Mouse (Mus musculus): Measurements from ENCODE around the gene Prkag2.

Gene Prkag2

DNA sequence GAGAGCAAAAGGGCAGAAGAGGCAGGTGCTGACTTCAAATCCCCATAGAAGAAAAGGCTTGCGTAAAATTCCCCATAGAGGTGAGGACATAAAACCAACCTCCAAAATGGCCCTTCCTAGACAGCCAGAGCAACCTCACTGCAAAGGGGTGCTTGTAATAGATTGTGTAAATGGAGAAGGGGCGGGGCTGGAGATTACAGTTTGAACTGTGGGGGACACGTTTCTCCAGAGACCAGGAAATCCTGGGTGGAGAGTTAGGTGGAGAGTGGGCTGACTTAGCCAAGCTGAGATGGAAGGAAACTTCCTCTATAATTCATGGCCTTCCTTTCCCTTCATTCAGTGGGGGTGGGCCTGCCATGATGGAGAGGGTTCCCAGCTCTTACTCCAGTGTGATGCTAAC lies 107.3 kb downstream of the Prkag2 start:
- DNase-seq = no peak

DNA sequence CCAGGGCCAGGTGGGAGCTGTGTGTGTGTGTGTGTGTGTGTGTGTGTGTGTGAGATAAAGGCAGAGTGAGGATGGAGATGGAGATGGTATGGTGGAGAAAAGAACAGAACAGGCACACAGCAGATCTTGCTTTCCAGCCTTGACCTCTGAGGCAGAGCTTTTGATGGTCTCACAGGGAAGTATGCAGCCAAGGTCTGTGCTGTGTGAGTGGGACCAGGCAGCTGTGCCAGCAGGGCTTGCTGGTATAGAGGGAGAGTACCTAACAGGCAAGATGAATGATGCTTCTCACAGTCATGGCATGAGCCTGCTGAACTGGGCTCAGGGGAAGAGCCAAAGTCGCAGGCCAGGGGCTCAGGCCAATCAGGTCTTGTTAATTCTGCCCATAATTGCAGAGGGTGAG lies 108.9 kb downstream of the Prkag2 start:
- DNase-seq = no peak

DNA sequence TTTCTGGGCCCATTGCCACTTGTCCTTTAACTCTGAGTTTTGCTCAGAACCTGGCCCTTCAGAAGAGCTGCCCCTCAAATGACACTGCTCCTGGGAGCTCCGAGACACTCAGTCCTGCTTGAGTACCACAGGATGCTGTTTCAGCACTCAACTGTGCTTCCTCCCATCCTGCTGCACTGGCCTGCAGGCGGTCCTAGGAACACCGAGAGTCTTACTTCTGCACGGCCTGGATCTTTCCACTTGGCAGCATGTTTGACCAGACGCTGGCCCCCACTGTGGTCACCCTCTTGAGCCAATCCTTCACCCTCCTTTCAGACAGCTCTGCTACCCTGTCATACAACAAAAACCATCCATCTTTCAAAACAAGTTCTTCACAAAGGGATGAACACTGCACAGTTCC lies 110.0 kb downstream of the Prkag2 start:
- DNase-seq = no peak

DNA sequence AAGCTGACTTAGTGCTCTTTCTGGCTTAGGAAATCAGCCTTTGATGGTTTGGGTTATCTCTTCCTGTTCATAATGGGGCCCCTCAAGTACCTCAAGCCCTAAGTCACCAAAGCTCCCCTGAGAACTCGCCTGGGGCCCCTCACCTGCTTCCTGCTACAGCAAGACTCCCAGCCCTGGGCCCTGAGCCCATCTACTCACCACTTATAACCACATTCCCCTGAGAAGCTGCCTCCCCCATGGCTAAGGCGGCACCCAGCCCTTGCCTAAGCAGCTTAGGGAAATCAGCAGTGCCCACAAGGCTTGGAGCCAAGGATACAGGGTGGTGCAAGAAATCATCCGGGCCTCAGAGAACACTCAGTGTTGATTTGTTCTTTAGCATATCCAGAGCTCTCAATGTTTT lies 110.8 kb downstream of the Prkag2 start:
- DNase-seq = no peak

DNA sequence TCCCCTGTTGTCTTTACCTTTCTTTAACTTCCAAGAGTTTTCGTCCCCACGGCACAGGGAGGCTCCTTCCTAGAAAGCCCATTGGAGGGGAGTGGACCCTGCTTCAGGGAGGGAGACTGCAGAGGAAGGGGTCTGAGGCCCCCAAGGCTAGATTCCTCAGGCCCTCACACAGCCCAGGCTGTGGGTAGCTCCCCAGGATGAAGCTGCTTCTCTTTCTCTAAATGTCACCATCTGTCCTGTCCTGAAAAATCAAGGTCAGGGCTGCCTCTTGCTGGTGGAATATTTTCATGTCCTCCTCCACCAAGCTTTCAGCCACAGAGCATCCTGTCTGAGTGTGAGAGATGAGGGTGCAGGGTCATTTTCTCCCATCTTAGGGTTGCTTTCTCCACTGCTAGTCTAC lies 113.5 kb downstream of the Prkag2 start:
- no peak for DNase-seq

DNA sequence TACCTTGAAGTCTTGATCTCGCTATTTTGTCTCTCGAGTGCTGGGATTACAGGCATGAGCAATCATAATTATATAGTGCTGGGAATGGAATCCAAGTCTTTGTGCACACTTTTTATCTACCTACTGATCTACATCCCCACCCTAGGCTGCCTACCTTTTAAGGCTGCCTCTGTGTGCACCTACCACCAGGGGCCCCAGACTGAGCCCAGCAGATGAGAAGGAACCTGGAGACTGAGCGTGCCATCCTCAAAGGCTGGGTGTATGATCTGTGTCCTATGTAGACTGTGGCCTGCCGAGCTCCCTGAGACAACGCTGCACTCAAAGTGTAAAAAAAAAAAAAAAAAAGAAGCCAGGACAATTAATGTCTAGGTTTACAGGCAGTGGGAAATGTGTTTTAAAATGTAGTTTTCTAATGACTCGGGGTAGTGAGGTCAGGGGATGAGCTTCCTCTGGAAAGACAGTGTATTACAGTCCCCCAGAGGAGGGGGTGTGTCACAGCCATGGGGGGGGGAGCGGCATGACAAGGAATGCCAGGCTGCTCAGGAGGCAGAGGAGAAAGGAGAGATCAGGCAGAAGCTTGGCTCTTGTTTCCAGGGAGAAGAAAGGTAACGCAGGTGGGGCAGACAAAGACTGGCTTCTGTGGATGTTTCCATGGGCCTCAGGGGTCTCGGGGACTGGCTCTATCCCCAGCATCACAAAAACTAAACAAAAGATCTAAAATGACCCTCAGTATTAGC lies 114.1 kb downstream of the Prkag2 start:
- no peak for DNase-seq

DNA sequence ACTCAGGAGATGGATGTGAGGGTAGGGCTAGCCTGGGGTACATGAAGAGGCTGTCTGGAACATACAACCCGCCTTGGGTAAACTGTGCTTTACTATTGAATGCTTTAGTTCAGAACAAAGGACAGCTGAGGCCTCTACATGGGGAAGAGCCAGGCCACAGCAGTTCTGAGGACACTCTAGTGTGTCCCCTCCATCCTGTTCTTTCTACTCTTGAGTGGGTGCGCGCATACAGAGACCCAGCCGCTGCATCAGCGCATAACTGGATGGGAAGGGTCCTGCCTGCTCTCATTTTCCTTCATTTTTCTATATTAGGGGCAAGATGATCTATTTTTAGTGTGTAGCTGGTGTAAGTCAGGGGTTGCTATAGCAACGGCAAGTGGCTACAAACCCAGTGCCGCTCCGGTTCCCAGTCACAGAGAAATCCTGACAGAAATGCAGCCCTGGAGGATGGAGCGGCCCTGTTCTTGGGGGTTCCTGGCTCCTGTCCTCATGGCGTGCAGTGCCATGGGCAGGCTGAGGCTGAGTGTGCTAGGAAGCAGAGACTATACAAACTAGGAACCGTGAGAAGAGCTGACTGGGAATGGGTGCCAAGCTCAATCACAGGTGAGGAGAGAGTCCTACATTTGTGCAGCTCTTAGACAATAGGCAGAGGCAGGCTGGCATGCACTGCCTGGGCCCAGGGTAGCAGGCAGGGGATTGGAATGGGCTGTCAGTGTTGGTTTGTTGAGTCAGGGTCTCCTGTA lies 114.8 kb downstream of the Prkag2 start:
- peak; percentile 59 for DNase-seq

DNA sequence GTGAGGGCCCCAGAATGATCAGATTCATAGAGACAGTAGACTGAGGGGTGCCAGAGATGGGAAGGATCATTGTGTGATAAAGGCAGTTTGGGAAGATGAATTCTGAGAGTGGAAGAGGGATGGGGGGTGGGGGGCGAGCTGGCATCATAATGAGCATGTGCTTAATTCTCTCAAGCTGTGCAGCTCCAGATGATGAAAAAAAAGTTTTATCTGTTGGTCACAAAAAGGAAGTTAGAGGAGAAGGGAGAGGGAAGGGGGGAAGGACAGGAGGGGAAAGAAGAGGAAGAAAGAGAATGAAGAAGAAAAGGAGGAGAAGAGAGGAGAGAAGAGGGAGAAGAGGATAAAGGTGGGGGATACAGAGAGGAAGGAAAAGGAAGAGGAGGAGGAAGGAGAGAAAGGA lies 116.3 kb downstream of the Prkag2 start:
- DNase-seq = no peak

DNA sequence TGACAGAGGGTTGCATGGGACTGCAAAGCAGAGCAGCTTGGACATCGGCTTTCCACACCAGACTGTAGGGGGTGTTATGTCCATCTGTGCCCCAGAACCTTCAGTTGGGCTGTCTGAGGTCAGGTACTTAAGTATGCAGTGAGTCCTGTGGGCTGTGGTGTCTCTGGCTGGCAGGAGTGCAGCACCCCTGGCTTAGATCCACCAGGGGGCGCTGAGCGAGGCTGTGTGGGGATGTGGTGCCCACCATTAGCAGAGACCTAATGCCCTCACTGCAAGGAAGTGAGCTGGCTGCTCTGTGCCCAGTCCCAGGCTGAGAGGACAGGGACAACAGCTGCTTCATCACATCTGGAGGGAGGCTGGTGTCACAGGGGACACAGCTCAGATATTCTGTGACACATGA lies 116.9 kb downstream of the Prkag2 start:
- peak; percentile 73 for DNase-seq

DNA sequence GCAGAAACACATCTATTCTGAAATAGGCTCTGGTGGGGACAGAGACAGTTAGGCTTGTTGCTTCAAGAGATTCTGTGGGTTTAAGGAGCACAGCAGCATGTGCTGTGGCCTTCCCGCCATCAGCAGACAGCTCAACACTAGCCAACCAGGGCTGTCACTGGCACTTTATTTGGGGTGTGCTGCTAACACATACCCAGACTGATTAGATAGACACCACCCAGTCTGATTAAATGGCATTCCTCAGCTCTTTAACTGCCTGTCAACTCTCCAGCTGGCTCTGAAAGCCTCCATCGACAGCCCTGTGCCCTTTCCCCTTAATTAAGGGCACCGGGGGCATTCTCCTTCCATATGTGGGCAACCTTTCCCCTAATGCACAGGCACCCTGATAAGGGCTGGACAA lies 118.2 kb downstream of the Prkag2 start:
- DNase-seq = no peak

DNA sequence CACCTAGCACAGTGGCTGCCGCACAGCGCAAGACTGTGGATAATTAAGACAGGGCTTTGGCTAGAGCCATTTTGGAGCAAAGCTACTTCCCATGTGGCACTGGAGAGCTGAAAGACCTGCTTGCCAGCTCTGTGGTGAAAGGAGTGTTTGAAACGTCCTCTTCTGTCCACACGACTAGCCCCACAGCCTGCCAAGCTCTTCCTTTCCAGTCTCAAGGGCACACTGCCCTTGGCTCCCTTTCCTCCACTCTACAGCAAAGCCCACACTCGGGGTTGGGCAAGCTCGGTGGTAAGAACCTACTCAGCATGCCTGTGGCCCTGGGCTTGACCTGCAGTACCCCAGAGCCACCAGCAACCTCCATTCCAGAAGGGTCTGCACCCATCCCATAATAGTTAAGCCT lies 118.7 kb downstream of the Prkag2 start:
- no peak for DNase-seq

DNA sequence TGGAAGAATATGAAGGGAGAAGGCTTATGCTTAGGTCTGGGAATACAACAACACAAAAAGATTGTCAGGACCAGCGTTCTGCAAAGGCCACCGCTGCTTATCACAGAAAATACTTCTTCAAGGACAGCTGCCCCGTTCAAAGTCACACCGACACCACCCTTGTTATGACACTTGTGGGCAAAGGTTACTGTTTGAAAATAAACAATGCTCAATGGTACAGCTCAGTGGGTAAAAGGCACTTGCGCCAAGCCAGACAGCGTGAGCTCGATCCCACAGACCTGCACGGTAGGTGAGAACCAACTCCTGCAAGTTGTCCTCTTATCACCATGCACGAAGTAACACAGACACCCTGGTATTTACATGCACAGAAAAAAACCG lies 120.5 kb downstream of the Prkag2 start:
- no peak for DNase-seq

DNA sequence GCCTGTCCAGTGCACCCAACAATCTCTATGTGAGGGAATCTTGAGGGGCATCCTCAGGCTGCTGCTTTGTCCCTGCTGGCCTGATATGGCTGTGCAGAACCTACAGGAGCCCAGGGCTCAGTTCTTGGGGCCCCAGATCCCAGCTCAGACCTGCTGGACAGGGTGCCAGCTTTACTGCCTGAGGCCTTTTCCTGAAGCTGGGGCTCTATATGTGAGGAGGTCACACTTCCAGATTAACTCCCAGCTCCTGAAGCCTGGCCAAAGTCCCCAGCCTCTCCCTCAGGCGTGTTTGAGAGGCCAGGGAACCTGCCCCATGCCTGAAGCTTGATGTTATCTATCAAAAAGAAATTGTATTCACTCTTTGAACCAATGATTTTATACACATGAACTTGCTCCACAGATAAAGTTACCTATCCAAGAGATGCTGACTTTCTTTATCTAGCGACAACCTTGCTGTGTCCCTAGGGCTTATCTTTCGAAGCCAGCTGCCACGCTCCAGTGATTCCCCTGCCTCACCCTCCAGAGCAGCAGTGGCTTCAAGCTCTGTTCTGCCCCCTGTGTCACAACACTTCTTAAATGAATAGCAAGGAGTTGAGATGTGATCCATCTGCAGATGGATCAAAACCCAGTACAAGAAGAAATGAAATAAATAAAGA lies 121.0 kb downstream of the Prkag2 start:
- DNase-seq = no peak

DNA sequence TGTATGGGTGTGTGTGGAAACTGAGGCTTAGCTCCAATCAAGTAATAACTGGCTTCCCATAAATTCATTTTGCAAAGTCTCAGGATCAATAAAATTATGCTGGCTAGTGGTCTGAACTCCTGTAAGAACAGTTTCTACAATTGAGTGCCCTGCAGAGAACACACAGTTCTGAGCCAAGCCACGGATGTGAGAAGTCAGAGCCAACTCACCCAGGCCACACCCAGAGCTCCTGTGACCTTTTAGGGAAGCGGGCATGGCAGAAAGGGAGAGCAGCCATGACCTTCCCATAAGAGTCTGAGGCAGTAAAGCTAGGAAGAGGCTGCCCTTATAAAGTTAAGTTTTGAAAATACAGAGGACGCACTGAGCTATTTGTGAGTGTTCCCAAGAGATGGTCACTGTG lies 123.5 kb downstream of the Prkag2 start:
- no peak for DNase-seq

DNA sequence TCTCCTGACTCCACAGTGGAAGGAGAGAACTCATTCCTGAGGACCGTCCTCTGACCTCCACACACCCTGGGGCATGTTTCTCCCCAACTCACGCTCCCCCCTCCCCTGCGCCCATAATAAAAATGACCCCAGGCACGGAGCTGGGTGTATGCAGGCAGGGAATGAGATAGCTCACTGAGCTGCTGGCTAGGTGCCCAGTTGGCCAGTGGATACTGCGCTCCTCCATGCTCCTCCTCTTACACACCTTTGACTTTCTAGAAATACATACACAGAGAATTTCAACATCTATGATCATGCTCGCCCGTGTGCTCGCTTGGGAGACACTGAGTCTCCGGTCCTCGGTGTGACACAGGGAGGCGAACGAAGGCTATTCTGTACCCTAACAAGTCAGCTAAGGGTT lies 124.2 kb downstream of the Prkag2 start:
- no peak for DNase-seq

DNA sequence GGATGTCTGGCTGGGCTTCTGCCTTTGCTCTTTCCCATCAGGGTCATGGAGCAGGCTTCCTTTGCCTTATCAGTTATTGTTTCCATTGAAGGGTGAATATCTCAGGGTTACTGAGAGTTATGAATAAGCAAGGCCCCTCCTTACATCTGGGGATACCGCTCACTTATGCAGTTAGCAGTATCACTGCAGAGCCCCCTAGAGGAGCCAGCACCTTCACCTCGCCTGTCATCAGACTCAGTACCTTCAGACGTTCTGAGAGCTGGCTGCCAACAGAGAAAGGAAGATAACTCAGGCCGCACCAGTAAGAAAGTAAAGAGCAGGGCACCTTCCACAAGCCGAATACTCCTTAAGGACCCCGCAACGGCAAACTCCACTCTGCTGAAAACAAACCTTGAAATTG lies 125.3 kb downstream of the Prkag2 start:
- DNase-seq = no peak

DNA sequence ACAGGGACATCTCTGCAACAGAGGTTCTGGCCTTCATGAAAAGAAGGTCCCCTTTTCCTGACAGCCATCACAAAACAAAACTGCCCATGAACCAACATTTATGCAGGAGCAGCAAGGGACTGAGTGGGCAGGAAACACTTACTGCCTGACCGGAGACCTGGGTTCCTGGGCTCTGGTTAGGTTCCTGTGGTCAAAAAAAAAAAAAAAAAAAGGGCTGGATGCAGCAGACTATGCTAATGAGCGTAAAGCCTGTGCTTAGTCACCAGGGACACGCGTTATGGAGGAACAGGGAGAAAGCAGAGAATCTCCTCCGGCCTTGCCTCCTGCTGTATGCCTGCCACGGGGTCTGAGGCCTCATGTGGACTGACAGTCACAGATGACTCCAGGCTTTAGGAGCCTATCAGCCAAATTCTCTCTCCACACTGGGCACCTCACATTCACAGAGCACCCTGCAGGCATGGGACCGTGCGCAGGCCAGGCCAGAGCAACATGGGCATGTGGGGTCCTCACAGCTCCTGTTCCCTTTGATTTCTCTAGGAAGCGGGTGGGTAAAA lies 126.7 kb downstream of the Prkag2 start:
- DNase-seq = no peak

DNA sequence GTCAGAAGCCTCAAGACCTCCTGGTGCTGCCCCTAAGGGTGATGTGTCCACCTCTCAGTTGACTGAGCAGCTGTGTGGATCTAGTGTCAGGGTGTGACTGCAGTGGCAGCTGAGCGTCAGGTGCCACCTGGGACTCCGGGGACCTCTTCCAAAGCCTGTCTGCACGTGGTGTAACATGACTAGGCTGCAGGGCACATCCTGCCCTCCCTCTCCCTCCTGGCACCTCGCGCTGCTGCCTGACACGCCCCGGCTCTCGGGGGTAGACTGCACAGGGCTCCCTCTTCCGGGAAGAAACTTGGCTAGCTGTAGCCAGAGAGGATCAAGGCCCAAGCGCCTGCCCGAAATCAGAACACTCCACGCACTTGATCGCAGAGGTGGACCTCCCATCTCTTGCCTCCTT lies 127.2 kb downstream of the Prkag2 start:
- DNase-seq = no peak

DNA sequence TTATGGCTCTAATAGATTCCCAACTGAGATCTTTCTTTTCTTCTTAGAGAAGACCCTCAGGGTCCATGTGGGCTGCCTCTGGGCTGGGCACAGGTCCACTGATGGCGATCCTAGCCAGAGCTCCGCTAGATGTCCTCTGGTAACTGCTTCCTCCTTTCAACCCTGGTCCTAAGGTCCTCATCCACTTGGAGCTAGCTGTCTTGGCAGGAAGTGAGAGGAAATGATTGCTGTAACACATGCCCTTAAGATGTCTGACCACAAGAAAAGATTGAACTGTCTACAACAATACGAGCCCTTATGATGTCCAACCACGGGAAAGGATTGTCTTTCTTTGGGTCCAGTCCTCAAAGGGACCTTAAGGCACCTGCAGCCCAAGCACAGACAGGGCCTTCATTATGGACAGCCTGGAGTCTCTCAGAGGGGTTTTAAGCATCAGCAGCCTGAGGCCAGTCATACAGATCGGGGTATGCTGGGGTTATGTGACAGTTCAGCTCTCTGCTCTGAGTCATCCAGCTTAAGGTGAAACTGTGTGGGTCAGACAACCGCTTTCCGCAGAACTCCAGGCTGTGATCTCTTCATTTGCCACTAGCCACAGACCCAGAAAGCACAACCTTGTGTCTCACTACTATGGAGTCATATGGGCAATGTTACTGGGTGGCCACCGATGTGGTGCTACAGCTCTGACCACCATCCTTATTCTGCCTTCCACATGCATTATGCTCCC lies 129.7 kb downstream of the Prkag2 start:
- DNase-seq = no peak

DNA sequence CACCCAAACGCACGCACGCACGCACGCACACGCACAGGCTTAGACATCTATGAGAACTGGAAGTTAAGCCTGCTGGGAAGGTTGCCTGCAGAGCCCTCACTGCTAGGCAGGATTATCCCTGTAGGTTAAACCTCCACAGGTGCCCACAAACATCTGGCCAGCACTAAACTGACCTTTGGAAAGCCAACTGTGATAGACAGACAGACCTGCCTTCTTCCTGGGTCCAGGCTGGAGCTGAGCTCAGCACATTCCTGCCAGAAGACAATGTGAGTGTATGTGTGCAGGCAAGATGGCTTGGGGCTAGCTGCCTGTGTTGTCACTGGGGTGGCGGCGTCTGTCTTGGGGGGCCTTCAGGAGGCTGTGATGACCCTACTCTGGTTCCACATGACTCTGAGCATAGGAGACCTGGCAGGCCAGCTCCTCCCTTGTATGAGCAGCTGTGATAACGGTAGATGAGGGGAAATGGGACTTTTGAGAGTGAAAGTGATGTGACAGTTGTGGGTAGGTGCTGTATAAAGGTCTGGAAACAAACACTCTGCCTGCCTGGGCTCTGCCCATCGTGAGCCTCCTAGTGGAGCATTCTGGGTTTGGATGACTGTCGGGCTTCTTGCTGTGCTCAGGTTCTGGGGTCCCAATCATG lies 131.1 kb downstream of the Prkag2 start:
- peak; percentile 35 for DNase-seq

DNA sequence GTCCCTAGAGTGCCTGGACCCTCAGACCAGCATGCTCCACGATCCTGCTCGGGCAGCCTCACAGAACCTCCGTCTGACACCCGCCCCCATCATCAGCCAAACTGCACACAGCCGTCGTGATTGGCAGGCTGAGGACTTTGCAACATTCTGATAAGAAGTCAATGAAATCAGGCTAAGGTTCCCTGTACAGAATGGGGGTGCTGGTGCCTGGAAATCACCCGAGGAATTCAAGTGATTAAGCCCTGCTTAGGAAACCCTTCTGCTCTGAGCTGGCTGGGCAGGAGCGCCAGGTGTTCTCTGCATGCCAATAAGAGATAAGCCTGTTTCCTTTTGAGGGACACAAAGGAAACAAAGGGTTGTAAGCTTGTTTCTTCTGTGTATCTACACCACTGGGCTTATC lies 131.7 kb downstream of the Prkag2 start:
- no peak for DNase-seq

DNA sequence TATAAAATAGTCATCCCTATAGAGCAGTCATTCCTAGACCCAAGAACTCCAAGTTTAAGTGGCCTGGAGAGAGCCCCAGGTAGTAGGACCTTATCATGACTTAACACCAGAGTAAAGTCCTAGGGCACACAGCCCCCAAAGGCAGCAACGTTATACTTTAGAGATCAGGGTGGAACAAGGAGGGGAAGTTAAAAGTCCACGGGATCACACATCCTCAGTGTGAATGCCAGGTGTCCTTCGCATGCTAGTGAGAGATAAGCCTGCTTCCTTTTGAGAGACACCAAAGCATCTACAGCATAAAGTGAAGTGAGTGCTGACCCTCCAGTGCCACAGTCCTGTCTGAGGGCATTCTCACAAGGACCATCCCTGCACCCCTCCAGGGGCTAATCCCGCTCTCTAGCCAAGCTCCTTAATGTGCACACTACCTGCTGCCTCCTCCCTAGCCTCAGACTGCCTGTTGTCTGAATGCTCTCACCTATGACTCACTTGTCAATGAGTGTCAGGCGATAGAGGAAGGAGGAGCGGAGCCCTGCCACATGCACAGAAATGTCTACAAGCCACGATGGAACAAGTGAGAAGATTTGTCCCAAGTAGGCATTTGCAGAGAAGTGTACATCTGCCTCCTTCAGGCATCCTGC lies 132.4 kb downstream of the Prkag2 start:
- no peak for DNase-seq

Measured in retina, postnatal 1 day (tissue).